Mouse (Mus musculus) neutrophil, adult 5-6 weeks (primary cell): ENCODE results near the gene Abcc10. TPM values are rescaled to one million over a fixed set of nuclear protein-coding genes. Genes with fewer than 3 reads are reported as not detected.

ENCODE experiments used
- ATAC-seq: fragments of 151-379, 151-347 bp; 2 replicates; pipeline ENCODE4 v1.8.0; 2017; ENCODE audit warnings: mild to moderate bottlenecking, moderate TSS enrichment; ENCODE audit not compliant: insufficient number of reproducible peaks, poor library complexity, low FRiP score, severe bottlenecking; ENCODE audit errors: extremely low read depth
- total RNA-seq: library from RNA; stranded (forward); fragments of 200-1000 nt; gene quantifications from 2 replicates; pipeline ENCODE4 v1.2.3, GENCODE M21; 2017

Abcc10 gene
- total RNA-seq, 1 experiment from 2014 or later: 3.1 TPM

DNA sequence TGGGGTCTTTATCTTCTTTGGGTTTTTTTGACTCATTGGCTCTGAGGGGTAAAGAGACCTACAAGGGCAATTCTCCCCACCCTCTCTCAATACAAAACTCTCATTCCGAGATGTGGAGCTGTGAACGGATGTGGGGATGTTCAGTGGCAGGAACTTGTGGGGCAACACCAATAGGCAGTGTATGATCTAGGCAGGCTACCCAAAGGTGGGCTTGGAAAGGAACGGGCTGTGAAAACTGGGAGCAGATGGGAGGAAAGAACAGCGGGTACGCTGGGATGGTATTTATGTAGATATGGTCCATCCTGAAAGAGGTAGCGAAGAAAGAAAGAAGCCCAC is 31.2 kb downstream of the Abcc10 start:
- no peak for ATAC-seq

DNA sequence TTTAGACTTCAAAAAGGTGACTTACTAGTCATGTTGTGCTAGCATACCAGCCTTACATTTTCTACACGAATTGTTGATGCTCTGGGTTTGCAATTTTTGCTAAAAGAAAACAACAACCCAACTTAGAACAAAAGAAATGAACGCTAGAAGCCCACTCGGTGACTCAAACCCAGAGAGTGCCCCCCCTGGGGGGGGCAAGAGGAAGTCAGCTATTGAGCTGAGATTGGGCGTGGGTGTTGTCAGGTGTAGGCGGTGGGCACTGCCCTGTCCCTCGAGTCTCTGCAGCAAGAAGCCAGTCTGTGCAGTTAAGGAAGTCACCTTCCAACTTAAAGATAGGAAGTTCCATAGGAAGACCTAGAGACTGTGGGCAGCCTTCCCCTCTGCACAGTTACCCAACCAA is 31.6 kb downstream of the Abcc10 start:
- no peak for ATAC-seq

DNA sequence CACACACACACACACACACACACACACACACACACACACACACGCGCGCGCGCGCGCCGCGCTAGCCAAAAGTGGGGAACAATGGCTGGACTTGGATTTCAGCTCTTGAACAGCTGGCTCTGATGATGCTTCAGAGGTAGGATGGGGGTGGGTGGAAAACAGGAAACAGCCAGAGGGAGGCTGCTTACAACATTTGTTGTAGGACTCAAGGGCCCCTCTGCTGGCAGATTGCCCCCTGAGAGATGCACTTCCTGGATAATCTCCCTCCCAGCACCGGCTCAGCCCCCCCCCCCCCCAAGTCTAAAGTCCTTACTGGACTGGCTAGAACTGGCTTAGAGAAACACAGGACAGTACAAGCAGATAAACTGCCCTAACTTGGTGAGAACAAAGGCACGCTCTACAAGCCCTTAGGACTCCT is 40.5 kb downstream of the Abcc10 start:
- ATAC-seq: no peak

DNA sequence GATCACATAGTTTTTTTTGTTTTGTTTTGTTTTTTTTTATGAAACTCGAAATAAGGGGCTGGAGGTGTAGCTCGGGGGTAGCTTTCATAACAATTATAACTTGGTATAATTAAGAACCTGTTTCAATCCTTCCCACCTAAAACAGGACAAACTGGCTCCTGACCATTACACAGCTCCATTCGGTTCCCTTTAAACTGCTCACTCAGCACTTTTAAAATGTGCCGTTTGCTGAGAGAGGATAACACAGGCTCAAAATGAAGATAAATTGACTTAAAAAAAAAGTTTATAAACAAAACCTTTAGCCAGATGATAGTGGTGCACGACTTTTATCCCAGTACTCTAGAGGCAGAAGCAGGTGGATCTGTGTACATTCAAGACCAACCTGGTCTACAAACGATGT is 42.7 kb downstream of the Abcc10 start:
- no peak for ATAC-seq

DNA sequence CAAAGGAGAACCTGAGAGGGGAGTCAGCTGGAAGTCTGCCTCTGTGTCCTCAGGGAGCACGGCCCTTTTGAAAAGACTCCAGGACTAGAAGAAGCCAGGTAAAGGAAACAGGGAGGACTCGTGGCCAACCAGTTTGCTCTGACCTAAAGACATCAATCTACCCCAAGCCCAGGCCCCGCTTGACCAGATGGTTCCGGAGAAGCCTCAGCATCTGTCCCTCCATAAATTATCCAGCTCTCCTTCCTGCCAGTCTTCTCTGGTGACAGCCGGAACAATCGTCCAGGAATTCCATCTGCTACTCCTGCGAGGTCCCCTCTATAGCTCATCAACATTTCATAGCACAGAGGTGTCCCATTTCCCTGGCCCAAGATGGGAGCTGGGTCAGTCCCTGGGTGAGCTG is 43.5 kb downstream of the Abcc10 start:
- ATAC-seq: no peak

DNA sequence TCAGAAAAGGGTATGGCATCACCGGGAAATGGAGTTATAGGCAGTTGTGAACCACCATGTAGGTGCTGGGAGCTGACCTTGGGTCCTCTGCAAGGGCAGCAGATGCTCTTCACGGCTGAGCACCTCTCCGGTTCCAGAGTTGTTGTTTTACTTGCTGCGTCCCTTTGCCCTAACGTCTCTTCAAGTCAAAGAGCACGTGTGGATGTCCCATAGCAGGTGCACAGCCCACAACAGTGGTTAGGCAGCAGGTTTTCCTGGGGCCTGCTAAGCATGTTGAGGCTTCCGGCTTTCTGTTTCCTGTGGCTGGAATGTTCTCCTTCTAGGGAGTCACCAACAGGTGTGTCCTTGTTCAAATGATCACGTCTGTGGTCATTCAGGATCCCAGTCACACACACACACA is 44.2 kb downstream of the Abcc10 start:
- ATAC-seq: no peak

DNA sequence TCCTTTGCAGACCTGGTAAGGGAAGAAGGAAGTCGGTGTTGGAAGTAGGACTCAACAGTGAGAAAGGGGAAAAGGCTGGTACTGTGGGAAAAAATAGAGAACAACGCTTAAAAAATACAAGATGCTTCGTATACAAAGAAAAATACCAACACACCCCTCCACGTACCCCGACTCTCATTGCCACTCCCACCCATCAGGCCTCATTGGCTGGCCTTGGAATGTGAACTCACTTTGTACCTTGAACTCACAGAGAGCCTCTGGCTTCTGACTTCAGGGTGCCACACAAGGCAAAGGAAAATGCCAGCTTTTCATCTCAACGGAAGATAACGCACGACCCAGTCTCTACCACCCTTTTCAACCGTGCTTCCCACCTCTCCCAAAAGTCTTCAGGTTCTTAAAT is 45.0 kb downstream of the Abcc10 start:
- ATAC-seq: no peak

DNA sequence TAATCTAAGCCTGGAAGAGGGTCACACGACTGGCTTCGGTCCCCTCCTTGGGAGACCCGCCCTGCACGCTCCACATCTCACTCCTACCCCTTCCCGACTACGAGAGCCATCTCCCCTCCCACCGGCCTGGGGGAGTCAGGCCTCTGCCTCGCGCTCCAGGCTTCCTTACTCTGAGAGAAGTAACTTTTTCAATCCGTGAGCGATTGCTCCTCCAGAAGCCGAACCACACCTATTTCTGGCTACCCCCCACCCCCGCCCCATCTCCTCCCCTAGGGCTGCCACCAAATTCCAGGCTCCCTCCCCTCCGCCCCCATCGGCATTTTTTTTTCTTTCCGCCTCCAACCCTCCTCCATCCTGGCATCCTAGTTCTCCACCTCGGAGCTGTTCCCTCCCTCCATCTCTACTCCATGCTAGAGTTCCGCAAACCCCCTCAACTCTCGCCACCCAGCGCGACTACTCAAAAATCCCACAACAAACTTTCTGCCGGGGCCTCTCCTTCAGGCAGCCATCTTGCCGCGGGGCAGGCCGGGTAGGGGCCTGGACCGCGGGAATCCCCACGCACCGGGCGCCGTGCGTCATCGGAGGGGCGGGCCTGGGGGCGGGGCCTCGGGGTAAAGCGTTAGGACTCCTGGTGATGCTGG is 45.5 kb downstream of the Abcc10 start, which contains the start of gene Tjap1:
Tjap1 (minus strand) TSS at position 544 of the 641 bp plus-strand sequence.
- ATAC-seq: peak; percentile 78

DNA sequence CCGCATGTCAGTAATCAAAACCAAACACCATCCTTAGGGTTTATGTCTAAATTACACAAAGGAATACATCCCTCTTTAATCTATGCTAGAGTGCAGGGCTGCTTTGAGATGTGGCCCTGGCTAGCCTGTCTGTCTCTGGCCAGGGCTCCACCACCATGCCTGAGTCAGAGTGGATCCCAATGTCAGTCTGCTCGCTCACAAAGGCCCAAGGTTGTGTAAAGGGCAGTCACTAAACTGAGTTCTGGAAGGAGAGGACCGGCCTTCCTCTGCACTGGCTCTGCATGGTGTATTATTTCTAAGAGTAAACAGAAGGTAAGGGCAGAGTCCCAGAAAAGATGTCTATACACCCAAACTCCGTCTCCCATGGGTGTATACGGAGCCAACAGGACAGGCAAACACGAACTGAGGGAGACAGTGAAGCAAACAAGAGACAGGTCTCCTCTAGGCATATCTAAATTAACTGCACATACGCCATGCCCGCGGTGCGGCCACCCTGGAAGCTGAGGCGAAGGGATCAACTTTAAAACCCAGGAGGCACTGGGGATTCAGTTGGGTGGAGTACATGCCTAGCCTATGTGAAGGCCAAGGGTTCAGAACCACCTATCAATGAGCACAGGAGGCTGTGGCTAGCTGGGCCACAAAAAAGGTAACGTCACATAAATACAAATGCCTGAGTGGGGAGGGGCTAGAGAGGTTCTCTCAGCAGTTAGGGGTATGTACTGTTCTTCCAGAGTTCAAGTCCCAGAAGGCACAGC is 50.0 kb downstream of the Abcc10 start:
- no peak for ATAC-seq

DNA sequence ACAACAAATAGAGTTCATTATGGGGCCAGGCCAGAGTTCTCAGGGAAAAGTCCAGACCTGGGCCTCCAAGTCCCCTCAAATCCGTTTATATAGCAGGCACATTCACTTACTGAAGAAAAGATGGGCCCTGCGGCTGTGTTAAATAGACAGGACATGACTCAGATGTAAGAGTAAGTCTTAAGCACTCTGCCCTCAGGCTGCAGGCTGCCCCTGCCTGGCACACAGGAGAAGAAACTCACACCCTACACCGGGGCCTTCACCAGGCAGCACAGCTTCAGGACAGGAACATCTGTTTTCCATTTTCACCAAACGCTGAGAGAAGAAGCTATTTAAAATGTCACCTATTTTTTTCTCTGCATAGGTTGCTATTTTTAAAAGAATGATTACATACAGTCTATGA is 50.6 kb downstream of the Abcc10 start:
- ATAC-seq: no peak

DNA sequence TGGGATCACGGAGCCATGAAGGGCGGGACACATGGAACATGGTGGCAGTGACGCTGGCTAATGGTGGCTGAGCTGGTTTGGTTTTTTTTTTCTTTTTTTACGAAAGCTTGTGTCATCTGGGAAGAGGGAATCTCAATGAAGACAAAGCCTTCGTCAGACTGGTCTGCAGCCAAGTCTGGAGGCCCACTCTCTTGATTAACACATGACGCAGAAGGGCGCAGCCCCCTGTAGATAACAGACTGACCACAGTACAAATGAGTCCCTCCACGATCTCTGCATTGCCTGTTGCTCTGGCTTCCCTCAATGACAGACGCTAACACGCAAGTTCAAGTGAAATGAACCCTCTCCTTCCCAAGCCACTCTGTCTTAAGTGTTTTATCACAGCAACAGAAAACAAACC is 52.6 kb downstream of the Abcc10 start:
- no peak for ATAC-seq

DNA sequence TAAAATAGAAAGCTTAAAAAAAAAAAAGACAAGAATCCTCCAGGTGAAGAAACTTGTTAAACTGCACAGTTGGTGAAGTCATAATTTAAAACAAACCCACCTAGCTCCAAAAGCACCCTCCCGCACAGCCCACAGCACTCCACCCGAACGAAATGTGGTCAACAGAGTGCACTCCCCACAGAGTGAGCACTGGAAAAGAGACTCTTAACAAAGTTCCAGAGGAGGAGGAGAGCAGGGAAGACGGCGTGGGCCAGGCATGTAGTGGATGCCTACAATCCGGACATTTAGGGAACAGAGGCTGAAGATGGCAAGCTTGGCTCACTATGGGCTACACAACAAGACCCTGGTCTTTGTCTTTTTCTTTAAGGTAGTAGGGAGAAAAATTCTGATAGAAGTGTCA is 53.1 kb downstream of the Abcc10 start:
- ATAC-seq: no peak

DNA sequence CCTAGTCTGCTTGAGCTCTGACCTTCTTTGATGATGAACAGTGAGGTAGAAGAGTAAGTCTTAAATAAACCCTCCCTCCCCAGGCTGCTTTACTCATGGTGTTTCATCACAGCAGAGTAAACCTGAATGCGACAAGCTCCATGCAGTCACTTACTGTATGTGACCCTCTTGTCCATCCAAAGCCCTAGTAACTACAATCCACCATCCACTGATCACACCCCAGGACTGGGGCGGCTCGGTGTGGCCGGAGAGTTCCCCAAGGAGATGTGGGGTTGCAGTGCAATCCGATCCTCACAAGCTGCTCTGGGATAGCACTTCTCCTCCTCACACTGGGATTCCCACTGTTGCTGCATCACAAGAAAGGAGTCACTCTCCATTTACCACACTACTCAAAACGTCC is 53.7 kb downstream of the Abcc10 start:
- ATAC-seq: no peak

DNA sequence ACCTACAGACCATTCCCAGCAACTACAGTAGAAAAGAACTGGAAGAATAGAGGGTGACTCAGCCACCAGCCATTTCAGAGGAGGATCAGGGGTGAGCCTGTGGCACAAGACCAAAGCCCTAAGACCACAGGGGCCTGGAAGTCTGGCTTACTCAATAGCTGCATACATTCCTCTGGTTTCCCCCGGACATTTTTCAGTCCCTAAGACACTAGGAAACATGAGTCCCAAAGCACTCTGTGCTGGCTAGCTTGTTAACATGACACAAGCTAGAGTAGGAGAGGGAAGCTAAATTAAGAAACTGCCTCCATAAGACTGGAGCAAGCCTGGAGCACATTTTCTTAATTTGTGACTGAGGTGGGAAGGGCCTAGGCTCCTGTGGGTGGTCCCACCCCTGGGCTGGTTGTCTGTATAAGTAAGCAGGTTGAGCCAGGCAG is 54.3 kb downstream of the Abcc10 start:
- no peak for ATAC-seq

DNA sequence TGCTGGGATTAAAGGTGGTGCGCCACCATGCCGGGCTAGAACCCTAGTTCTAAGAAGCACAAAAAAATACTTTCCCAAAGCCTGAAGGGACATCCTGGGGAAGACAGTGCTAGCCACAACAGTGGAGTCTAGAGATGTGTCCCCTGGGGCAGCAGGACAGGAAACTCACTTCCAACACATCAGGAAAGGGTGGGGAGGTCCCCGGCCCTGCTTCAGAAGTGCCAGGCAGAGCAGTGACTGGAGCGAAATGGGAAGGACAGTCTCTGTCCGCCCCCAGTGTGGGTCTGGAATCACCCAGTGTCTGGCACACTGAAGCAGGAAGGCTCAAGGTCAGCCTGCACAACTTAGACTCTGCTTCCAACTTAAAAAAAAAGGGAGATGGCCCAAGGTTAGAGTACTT is 55.5 kb downstream of the Abcc10 start:
- ATAC-seq: no peak

DNA sequence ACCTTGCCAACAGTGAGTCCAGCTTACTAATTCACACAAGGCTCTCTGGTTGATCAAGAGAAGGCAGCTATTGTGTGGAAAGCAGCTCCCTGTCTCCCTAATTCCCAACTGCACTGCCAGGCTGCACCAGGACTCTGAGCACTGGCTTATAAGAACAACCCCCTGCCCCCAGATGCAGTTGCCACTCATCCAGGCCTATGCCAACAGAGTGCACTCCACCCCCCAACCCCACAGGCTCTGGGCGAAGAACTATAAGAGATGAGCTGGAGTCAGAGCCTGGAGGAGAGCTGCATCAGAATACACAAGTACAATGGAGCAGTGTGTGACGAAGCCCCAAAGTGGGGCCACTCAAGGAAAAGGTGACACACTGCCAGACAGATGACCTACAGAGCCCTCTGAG is 56.1 kb downstream of the Abcc10 start:
- ATAC-seq: no peak

DNA sequence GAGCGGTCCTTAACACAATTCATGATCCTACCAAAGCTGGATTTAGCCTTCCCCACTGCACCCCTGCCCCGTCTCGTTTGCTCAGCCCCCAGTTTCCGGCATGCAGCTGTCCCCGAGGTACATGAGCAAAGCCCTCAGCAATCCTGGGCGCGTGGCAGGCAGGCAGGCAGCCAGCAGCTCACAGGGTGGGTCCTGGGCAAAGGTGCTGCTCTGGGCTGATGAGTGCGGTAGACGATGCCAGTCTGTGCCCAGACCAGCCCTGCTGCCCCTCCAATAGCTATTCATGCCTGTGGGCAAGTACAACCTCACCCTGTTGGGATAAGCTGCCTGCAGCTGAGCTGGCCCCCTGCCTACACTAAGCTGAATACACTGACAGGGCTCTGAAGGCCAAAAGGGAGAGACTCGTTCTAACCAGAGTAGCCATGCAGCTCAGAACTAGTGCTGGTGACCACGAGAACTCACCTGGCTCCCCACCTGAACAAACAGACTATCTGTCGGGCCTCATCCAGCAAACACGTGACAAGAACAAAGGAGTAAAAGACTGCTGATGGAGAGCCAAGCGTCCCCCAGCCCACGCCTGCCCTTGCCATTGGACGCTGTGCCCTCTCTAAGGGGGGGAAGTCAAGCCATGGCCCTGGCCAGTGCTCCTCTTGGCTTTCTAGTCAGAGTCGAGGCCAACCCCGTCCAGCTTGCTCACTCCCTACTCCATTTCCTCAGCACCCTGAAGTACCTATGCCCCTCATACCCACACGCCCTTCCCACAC is 58.2 kb downstream of the Abcc10 start:
- ATAC-seq: no peak

DNA sequence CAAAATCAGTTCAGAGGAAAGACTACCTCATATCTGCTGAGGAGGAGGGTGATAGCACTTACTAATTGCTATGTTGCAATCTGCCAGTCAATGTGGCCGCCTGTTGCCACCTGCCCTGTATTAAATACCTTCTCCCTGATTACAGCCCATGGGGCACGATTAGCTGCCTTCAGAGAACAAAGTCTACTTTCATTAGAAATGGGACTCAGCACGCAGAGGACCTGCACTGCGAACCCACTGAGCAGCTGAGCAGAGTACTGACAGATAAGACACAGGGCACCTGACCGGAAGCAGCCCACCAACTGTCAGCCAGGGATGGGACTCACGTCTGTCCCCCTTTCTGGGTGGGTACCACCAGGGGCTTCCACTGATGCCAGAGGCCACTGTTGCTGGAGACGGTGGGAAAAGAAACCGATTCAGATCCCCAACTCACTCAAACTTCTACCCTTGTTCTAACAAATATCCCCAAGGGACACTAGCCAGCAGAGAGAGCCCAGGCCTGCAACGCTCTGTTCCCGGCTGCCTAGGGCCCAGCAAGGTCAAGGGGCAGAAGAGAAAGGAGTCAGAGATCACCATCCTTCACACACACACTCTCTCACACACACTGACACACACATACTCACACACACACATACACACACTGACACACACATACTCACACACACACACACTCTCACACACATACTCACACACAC is 60.0 kb downstream of the Abcc10 start:
- no peak for ATAC-seq

DNA sequence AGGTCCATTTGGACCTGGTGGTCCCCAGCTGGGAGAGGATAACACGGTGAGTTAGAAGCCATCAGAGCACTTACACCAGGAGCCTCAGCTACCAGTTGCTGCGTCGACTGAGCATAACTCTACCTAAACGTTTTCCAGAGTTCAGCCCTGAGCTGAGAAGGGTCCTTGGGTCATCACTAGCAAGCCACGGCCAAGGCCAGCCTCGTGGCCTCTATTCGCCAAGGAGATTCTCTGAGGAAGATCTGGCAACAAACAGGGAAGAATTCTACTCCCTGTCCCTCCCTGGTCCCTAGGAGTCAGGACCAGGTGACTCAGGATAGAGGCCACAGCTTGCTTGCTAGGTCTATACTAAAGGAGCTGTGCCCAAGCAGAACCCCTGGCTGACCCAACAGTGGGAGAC is 60.6 kb downstream of the Abcc10 start:
- no peak for ATAC-seq

DNA sequence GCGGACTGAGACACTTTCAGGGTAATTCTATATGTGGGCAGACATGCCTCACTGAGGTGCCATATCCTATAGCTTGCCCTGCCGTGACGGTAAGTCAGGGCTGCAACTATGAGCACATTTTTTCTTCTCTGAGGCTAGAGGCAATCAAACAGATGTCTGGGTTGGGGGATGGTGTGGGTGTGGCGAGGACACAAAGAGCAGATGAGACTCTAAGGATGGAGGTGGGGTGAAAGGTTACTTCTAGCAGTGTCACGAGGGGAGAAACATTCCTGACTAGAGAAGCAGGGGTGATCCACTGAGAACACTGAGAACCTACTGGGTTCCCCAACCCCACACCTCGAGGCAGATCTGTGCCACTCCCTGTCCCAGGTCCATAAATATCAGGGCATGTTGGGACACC is 61.2 kb downstream of the Abcc10 start:
- ATAC-seq: no peak
